Mouse (Mus musculus) heart, adult 2 months (tissue): ENCODE measurements around the gene Ttll8.

Source experiments
- CTCF ChIP-seq: fragments of 200-600 bp; IDR thresholded peaks from 2 replicates; pipeline ENCODE4 v1.8.1; 2022; ENCODE audit warnings: antibody characterized with exemption, mild to moderate bottlenecking, moderate library complexity
- EP300 ChIP-seq: fragments of 200-500 bp; IDR thresholded peaks from 2 replicates; pipeline ENCODE4 v1.6.1; 2011; ENCODE audit warnings: low read depth, low read length, control low read depth; ENCODE audit not compliant: insufficient read depth

GRCm38 (mm10) chr15:88920065-88920464 is 34.2 kb downstream of the Ttll8 start:
- TF ChIP-seq CTCF (no peak), EP300 (no peak)
